Mouse (Mus musculus) heart, adult 11 months (tissue): ENCODE measurements around the gene 1190002N15Rik.

Experiments used
- DNase-seq: peaks from one replicate; pipeline ENCODE4 v3.0.0; 2022

Gene 1190002N15Rik

GRCm38 (mm10) chr9:94529146-94529746 is 8.6 kb downstream of the 1190002N15Rik start:
- DNase-seq: no peak

- DNase-seq: no peak
Measured at GRCm38 (mm10) chr9:94526473-94526872, 11.4 kb downstream of the 1190002N15Rik start.

GRCm38 (mm10) chr9:94512246-94512645 is 25.6 kb downstream of the 1190002N15Rik start:
- peak; percentile 90 for DNase-seq

- peak; percentile 89 for DNase-seq
Measured at GRCm38 (mm10) chr9:94511139-94511538, 26.7 kb downstream of the 1190002N15Rik start.

- no peak for DNase-seq
Measured at GRCm38 (mm10) chr9:94506980-94507379, 30.9 kb downstream of the 1190002N15Rik start.

GRCm38 (mm10) chr9:94491467-94491866 is 46.4 kb downstream of the 1190002N15Rik start:
- no peak for DNase-seq

- DNase-seq: no peak
Measured at GRCm38 (mm10) chr9:94487976-94488375, 49.9 kb downstream of the 1190002N15Rik start.

- DNase-seq: no peak
Measured at GRCm38 (mm10) chr9:94483291-94483879, 54.5 kb downstream of the 1190002N15Rik start.

GRCm38 (mm10) chr9:94482215-94482975 is 55.5 kb downstream of the 1190002N15Rik start:
- no peak for DNase-seq

- no peak for DNase-seq
Measured at GRCm38 (mm10) chr9:94481057-94481456, 56.8 kb downstream of the 1190002N15Rik start.

GRCm38 (mm10) chr9:94479382-94479781 is 58.5 kb downstream of the 1190002N15Rik start:
- no peak for DNase-seq

GRCm38 (mm10) chr9:94478954-94479353 is 58.9 kb downstream of the 1190002N15Rik start:
- no peak for DNase-seq

- DNase-seq: no peak
Measured at GRCm38 (mm10) chr9:94475973-94476372, 61.9 kb downstream of the 1190002N15Rik start.

- no peak for DNase-seq
Measured at GRCm38 (mm10) chr9:94473898-94474297, 64.0 kb downstream of the 1190002N15Rik start.

GRCm38 (mm10) chr9:94472963-94473582 is 64.8 kb downstream of the 1190002N15Rik start:
- no peak for DNase-seq

GRCm38 (mm10) chr9:94471485-94471884 is 66.4 kb downstream of the 1190002N15Rik start:
- no peak for DNase-seq
